In the genomic region with DNA sequence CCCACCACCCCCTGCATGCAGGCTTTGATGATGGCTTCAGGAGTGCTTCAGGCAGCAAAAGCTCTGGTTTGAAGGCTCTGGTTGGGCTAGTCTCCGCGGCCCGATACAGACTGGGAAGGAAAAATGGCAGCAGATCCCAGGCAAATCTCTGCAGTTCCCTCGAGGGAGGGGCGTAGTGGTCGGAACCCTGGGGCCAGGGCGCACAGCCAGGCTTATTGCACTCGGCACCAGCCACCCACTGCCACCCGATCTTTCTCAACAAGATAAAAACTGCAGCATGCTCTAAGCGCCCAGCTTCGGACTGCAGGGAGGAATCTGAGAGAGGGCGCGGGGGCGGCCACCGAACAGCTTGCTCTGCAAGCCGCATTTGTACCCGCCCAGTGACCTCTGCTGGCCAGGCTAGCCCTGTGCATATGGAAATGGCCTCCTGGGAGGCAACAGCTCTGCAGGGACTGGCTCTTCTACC, we compare ENCODE assay signal across 9 mouse cellular contexts. TPM values are rescaled to one million over a fixed set of nuclear protein-coding genes. Genes with fewer than 3 reads are reported as not detected.
DNase-seq lines count a peak whose midpoint lies in the region; ATAC-seq and TF ChIP-seq lines count a peak whose summit lies in the region.
"Had no signal": no experiment of that assay in that cellular context is flagged by ENCODE, and none has a peak within 500 bp of the region (broad histone marks: within the 10 kb centered on the region; RNA-seq: fewer than 3 reads in every experiment).

No protein-coding gene starts in this region.

- H3K27me3 ChIP-seq in heart, embryonic 12.5 days (replicated peaks): peaks cover 33% of the 10 kb centered on the region
- H3K27me3 ChIP-seq in midbrain, embryonic 11.5 days (ENCODE audit: control insufficient read depth, insufficient read depth, low read length): no peaks in the 10 kb centered on the region
- no peaks in the 10 kb centered on the region for H3K27me3 ChIP-seq in stomach, postnatal 0 days (ENCODE audit: control insufficient read depth, insufficient read depth, low read length)

- WGBS in heart, embryonic 12.5 days: 3% methylated on average over 17 of the region's 17 CpGs
- under 1% methylated on average over 17 of the region's 17 CpGs for WGBS in midbrain, embryonic 11.5 days
- 7% methylated on average over 17 of the region's 17 CpGs for WGBS in stomach, postnatal 0 days

- peak; percentile 58 for TF ChIP-seq CTCF in stomach, postnatal 0 days (IDR thresholded peaks at IDR 0.05; ENCODE audit: low read depth)

- DNase-seq in urinary bladder, postnatal 14 days (ENCODE audit: low spot score): peak; percentile 8
- no peak for DNase-seq in urinary bladder, postnatal 25 days (ENCODE audit: low spot score)
- DNase-seq in embryo, embryonic 9.5 days (ENCODE audit: extremely low spot score): peak; percentile 61
- DNase-seq in layer of hippocampus, adult 9-11 months: peak; percentile 43
- peak; percentile 89 for DNase-seq in midbrain, embryonic 11.5 days (ENCODE audit: low spot score, missing footprints)
- DNase-seq in stomach, postnatal 0 days (ENCODE audit: low spot score): peak; percentile 59

- no peak; the same call in 1 of the 2 replicates for ATAC-seq in heart, embryonic 12.5 days (ENCODE audit: insufficient number of reproducible peaks, low FRiP score)
- peak; percentile 80 for ATAC-seq in midbrain, embryonic 11.5 days (ENCODE audit: low FRiP score)
- 0 out of 2 replicates have a peak, but pooled peaks have one; percentile 47 for ATAC-seq in stomach, postnatal 0 days (ENCODE audit: low FRiP score, low TSS enrichment)
- no peak for ATAC-seq in megakaryocyte-erythroid progenitor cell, adult 5-6 weeks (replicated peaks; ENCODE audit: low FRiP score, low TSS enrichment, poor library complexity, severe bottlenecking)

- TF ChIP-seq EP300 in stomach, postnatal 0 days (optimal IDR thresholded peaks at IDR 0.05): no peak

- no peaks in the 10 kb centered on the region for H3K9me3 ChIP-seq in heart, embryonic 12.5 days (replicated peaks)
- H3K9me3 ChIP-seq in midbrain, embryonic 11.5 days (ENCODE audit: control insufficient read depth, low read length): no peaks in the 10 kb centered on the region
- H3K9me3 ChIP-seq in stomach, postnatal 0 days (ENCODE audit: control insufficient read depth, low read length): no peaks in the 10 kb centered on the region

- 0 out of 2 replicates have a peak, but pooled peaks cover 4% of the 10 kb centered on the region for H3K4me1 ChIP-seq in heart, embryonic 12.5 days (replicated peaks)
- no peaks in the 10 kb centered on the region; the same call in 1 of the 2 replicates for H3K4me1 ChIP-seq in midbrain, embryonic 11.5 days (ENCODE audit: control insufficient read depth, insufficient read depth, low read length)
- no peaks in the 10 kb centered on the region for H3K4me1 ChIP-seq in stomach, postnatal 0 days (replicated peaks; ENCODE audit: control insufficient read depth, insufficient read depth)

- H3K4me3 ChIP-seq in heart, embryonic 12.5 days: peak overlapping the region; percentile 33
- H3K4me3 ChIP-seq in midbrain, embryonic 11.5 days (ENCODE audit: low read depth, low read length): peak overlapping the region; percentile 18; the same call in 1 of the 2 replicates
- no peak overlapping the region for H3K4me3 ChIP-seq in stomach, postnatal 0 days (ENCODE audit: low read depth, low read length)
- H3K4me3 ChIP-seq: myocyte had no signal

- no peak overlapping the region for H3K27ac ChIP-seq in heart, embryonic 12.5 days (ENCODE audit: poor library complexity, severe bottlenecking)
- no peak overlapping the region for H3K27ac ChIP-seq in midbrain, embryonic 11.5 days (ENCODE audit: low read depth, low read length)
- no peak overlapping the region for H3K27ac ChIP-seq in stomach, postnatal 0 days (replicated peaks)

- no peaks in the 10 kb centered on the region for H3K36me3 ChIP-seq in heart, embryonic 12.5 days
- H3K36me3 ChIP-seq in midbrain, embryonic 11.5 days (ENCODE audit: control insufficient read depth, insufficient read depth, low read length): no peaks in the 10 kb centered on the region
- H3K36me3 ChIP-seq in stomach, postnatal 0 days (ENCODE audit: control insufficient read depth, insufficient read depth, low read length): no peaks in the 10 kb centered on the region

- no peak overlapping the region for H3K9ac ChIP-seq in heart, embryonic 12.5 days
- peak overlapping the region; percentile 49 for H3K9ac ChIP-seq in midbrain, embryonic 11.5 days (ENCODE audit: low read length)
- H3K9ac ChIP-seq in stomach, postnatal 0 days (ENCODE audit: low read length): no peak overlapping the region

- H3K4me2 ChIP-seq in heart, embryonic 12.5 days: peak overlapping the region; percentile 68
- peak overlapping the region; percentile 50 for H3K4me2 ChIP-seq in midbrain, embryonic 11.5 days
- H3K4me2 ChIP-seq in stomach, postnatal 0 days (replicated peaks; ENCODE audit: low read depth): peak overlapping the region; percentile 14; the same call in 1 of the 2 replicates

RNA-seq across cellular contexts. Expression of gene Kcna10, which starts 23.0 kb away (rescaled TPM):
- not detected in 2 replicates for polyA plus RNA-seq in heart, embryonic 12.5 days (2016; fragmentation: Nextera tagmentation; extraction: Ambion mirVana)
- polyA plus RNA-seq in midbrain, embryonic 11.5 days (2014; fragmentation: Nextera tagmentation; extraction: Ambion mirVana): not detected in 2 replicates
- polyA plus RNA-seq in stomach, postnatal 0 days (2015; fragmentation: Nextera tagmentation; extraction: Ambion mirVana): not detected in 2 replicates
- not detected in 2 replicates for total RNA-seq in megakaryocyte-erythroid progenitor cell, adult 5-6 weeks (2014; fragmentation: Nextera tagmentation)
- total RNA-seq in megakaryocyte-erythroid progenitor cell, adult 5-6 weeks (2017): not detected in 2 replicates
- polyA plus RNA-seq: myocyte had no signal

RNA-seq across cellular contexts. Expression of gene Kcna2, which starts 58.9 kb away (rescaled TPM):
- polyA plus RNA-seq in heart, embryonic 12.5 days (2016; fragmentation: Nextera tagmentation; extraction: Ambion mirVana): 0.03 TPM in 1 of 2 replicates, not detected in the other
- 0.18 and 0.28 TPM in 2 replicates for polyA plus RNA-seq in midbrain, embryonic 11.5 days (2014; fragmentation: Nextera tagmentation; extraction: Ambion mirVana)
- 0.13 and 0.16 TPM in 2 replicates for polyA plus RNA-seq in stomach, postnatal 0 days (2015; fragmentation: Nextera tagmentation; extraction: Ambion mirVana)
- not detected in 2 replicates for total RNA-seq in megakaryocyte-erythroid progenitor cell, adult 5-6 weeks (2014; fragmentation: Nextera tagmentation)
- total RNA-seq in megakaryocyte-erythroid progenitor cell, adult 5-6 weeks (2017): not detected in 2 replicates
- polyA plus RNA-seq: myocyte had no signal

Comparison
In these comparisons a context has a peak if more than half of its experiments do, and no peak if none do; other contexts are left out.
1. ATAC-seq: peak in midbrain, embryonic 11.5 days (single experiment) and stomach, postnatal 0 days (single experiment); none in heart, embryonic 12.5 days (single experiment) and megakaryocyte-erythroid progenitor cell, adult 5-6 weeks (single experiment).
2. H3K4me2 ChIP-seq: peak in every context shown above with its lines; median percentile 68 in heart, embryonic 12.5 days; 50 in midbrain, embryonic 11.5 days; 14 in stomach, postnatal 0 days.